ENCODE assay signal across 27 mouse cellular contexts in genomic region chr6:87996606-87997005, GRCm38 (mm10).
"Had no signal": no experiment of that assay in that cellular context is flagged by ENCODE, and none has a peak within 500 bp of the region (broad histone marks: within the 10 kb centered on the region; RNA-seq: fewer than 3 reads in every experiment).

No protein-coding gene starts in this region.

- ATAC-seq: intestine, postnatal 0 days; liver, postnatal 0 days had no signal

- H3K27ac ChIP-seq: kidney, embryonic 15.5 days; left cerebral cortex, adult 2 months; limb, embryonic 12.5 days; limb, embryonic 15.5 days; liver, embryonic 14.5 days; midbrain, embryonic 10.5 days; neural tube, embryonic 12.5 days; neural tube, embryonic 15.5 days; stomach, postnatal 0 days had no signal

- DNase-seq: kidney, adult 2 months; kidney, postnatal 10 days; kidney, postnatal 36 days; layer of hippocampus, postnatal 36 days; left cerebral cortex, postnatal 4 days; liver, postnatal 0 days; lung, embryonic 14.5 days; lung, postnatal 10 days; lung, postnatal 36 days; midbrain, embryonic 14.5 days; right cerebral cortex, adult 18-20 months; right cerebral cortex, postnatal 14 days; right cerebral cortex, postnatal 4 days; thymus, adult 18-20 months; thymus, postnatal 36 days had no signal

- H3K9me3 ChIP-seq: kidney, embryonic 15.5 days; limb, embryonic 12.5 days; limb, embryonic 15.5 days; megakaryocyte, embryonic 14.5 days; midbrain, embryonic 10.5 days; neural tube, embryonic 12.5 days; neural tube, embryonic 15.5 days had no signal

- H3K27me3 ChIP-seq: kidney, embryonic 15.5 days; limb, embryonic 12.5 days; limb, embryonic 15.5 days; neural tube, embryonic 12.5 days; neural tube, embryonic 15.5 days had no signal

- H3K4me3 ChIP-seq: kidney, embryonic 15.5 days; left cerebral cortex, adult 2 months; limb, embryonic 12.5 days; limb, embryonic 15.5 days; megakaryocyte, embryonic 14.5 days; midbrain, embryonic 10.5 days; neural tube, embryonic 12.5 days; neural tube, embryonic 15.5 days had no signal

- H3K4me2 ChIP-seq: kidney, embryonic 15.5 days; limb, embryonic 12.5 days; limb, embryonic 15.5 days; liver, embryonic 11.5 days; lung, embryonic 14.5 days; neural tube, embryonic 12.5 days; neural tube, embryonic 15.5 days had no signal

- H3K9ac ChIP-seq: kidney, embryonic 15.5 days; limb, embryonic 12.5 days; limb, embryonic 15.5 days; liver, embryonic 14.5 days; liver, postnatal 0 days; lung, embryonic 14.5 days; neural tube, embryonic 12.5 days; neural tube, embryonic 15.5 days had no signal
